Mouse (Mus musculus): Measurements from ENCODE around the gene Meis2.

GRCm38 (mm10) chr2:115998802-115999201 lies 66.8 kb downstream of the Meis2 start:
- TF ChIP-seq CTCF (IDR thresholded peaks at IDR 0.05 in 2 of 3, conservative IDR thresholded peaks at IDR 0.05 in 1 of 3; ENCODE audit: control insufficient read depth in 1 of 3, insufficient read depth in 1 of 3, low read depth in 2 of 3, low read length in 3 of 3, poor library complexity in 1 of 3, severe bottlenecking in 1 of 3) (no peak), POLR2A (IDR thresholded peaks at IDR 0.05; ENCODE audit: control insufficient read depth in 1 of 2, insufficient read depth in 1 of 2, low read depth in 1 of 2, low read length in 2 of 2, poor library complexity in 1 of 2) (no peak), GATA1 (IDR thresholded peaks at IDR 0.05; ENCODE audit: low read depth, low read length) (no peak), USF2 (IDR thresholded peaks at IDR 0.05; ENCODE audit: borderline replicate concordance in 1 of 2, insufficient read depth in 1 of 2, low read depth in 1 of 2, low read length in 2 of 2) (no peak), POLR2AphosphoS5 (IDR thresholded peaks at IDR 0.05; ENCODE audit: borderline replicate concordance, low read depth, low read length) (no peak), E2F4 (IDR thresholded peaks at IDR 0.05; ENCODE audit: borderline replicate concordance, low read depth, low read length) (no peak), KAT2A (conservative IDR thresholded peaks at IDR 0.05; ENCODE audit: low read depth, low read length) (no peak), SMC3 (IDR thresholded peaks at IDR 0.05; ENCODE audit: low read depth, low read length) (no peak), RCOR1 (IDR thresholded peaks at IDR 0.05; ENCODE audit: low read depth, low read length) (no peak), UBTF (IDR thresholded peaks at IDR 0.05; ENCODE audit: borderline replicate concordance, insufficient read depth, low read depth, low read length) (no peak), RAD21 (IDR thresholded peaks at IDR 0.05; ENCODE audit: low read depth, low read length) (no peak)

Data from MEL (cell line).